Mouse (Mus musculus): ENCODE results near the gene Gm20547. TPM values are rescaled to one million over a fixed set of nuclear protein-coding genes. Genes with fewer than 3 reads are reported as not detected.

Gene Gm20547
- total RNA-seq, 1 experiment: 0.31 TPM

DNA sequence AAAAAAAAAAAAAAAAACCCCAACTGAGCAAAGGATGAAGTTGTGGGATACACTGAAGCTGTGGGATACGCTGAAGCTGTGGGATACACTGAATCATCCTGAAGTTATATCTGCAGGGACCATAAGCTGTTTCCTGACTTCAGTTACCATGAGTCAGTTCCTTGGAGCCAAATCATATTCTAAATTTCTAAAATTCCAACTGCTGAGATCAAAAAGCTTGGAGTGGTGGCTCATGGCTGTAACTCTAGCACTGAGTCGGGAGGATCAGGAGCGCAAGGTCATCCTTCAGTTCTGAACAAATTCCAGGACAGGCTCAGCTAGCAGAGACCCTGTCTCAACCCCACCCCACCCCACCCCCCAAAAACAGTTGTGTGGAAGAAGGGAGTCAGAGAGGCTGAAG is 3.8 kb upstream of the Gm20547 start:
- Histone ChIP-seq H3K9ac (ENCODE audit: insufficient read depth, low read depth, low read length, poor library complexity, severe bottlenecking) (no peak overlapping the region), H3K27ac (ENCODE audit: insufficient read depth, low read depth, low read length, poor library complexity, severe bottlenecking) (no peak overlapping the region), H3K36me3 (ENCODE audit: control insufficient read depth, insufficient read depth, low read length, poor library complexity, severe bottlenecking) (no peaks in the 10 kb centered on the region), H3K4me1 (ENCODE audit: control insufficient read depth in 2 of 2, insufficient read depth in 2 of 2, low read length in 2 of 2, poor library complexity in 1 of 2) (peaks cover 1 to 4% of the 10 kb centered on the region in 2 experiments; a peak in 2 of 4 replicates), H3K9me3 (ENCODE audit: control insufficient read depth, insufficient read depth, low read depth, low read length) (no peaks in the 10 kb centered on the region), H3K4me3 (ENCODE audit: insufficient read depth in 1 of 2, low read depth in 1 of 2, low read length in 2 of 2, poor library complexity in 1 of 2, severe bottlenecking in 1 of 2) (no peak overlapping the region)
- in situ Hi-C loops (cut with MboI; ENCODE audit: low sequenced_read_pairs in 2 of 2, unreplicated experiment in 2 of 2): no loop called here
- DNase-seq (ENCODE audit: low read depth, low spot score): no peak
- no peak for TF ChIP-seq MAFK (IDR thresholded peaks at IDR 0.05; ENCODE audit: insufficient read depth, low read depth, low read length)
- no peak for TF ChIP-seq ZC3H11A (IDR thresholded peaks at IDR 0.05; ENCODE audit: borderline replicate concordance, low read depth, low read length)
- no peak for TF ChIP-seq CHD2 (IDR thresholded peaks at IDR 0.05; ENCODE audit: low read depth, low read length)
- TF ChIP-seq HCFC1 (IDR thresholded peaks at IDR 0.05; ENCODE audit: borderline replicate concordance, insufficient read depth, low read length): no peak
- no peak for TF ChIP-seq ZNF384 (IDR thresholded peaks at IDR 0.05; ENCODE audit: low read depth, low read length)

DNA sequence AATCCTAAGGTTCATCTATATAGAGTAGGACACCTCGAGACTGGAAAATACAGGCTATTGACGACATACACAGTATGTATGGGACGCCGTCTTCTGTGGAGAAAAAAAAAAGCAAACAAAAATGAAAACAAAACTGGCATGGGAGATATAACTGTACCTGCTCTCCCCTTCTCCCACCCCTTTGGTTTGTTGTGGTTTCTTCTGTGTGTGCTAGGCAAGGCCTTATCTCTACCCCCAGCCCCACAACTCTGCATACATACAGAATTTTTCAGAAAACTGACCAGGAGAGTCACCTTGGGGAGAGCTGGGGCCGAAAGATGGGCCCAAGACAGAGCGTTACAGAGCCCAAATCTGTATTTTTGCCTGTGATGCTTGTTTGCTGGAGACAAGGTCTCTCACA is 2.9 kb upstream of the Gm20547 start:
- H3K9me3 ChIP-seq (ENCODE audit: control insufficient read depth, insufficient read depth, low read depth, low read length): no peaks in the 10 kb centered on the region
- no peak overlapping the region for H3K4me3 ChIP-seq (ENCODE audit: insufficient read depth in 1 of 2, low read depth in 1 of 2, low read length in 2 of 2, poor library complexity in 1 of 2, severe bottlenecking in 1 of 2)
- no peaks in the 10 kb centered on the region for H3K36me3 ChIP-seq (ENCODE audit: control insufficient read depth, insufficient read depth, low read length, poor library complexity, severe bottlenecking)
- peaks cover 0 to 1% of the 10 kb centered on the region in 2 experiments; a peak in 2 of 4 replicates for H3K4me1 ChIP-seq (ENCODE audit: control insufficient read depth in 2 of 2, insufficient read depth in 2 of 2, low read length in 2 of 2, poor library complexity in 1 of 2)
- H3K9ac ChIP-seq (ENCODE audit: insufficient read depth, low read depth, low read length, poor library complexity, severe bottlenecking): no peak overlapping the region
- no peak overlapping the region for H3K27ac ChIP-seq (ENCODE audit: insufficient read depth, low read depth, low read length, poor library complexity, severe bottlenecking)
- in situ Hi-C loops (cut with MboI; ENCODE audit: low sequenced_read_pairs in 2 of 2, unreplicated experiment in 2 of 2): no loop called here
- no peak for TF ChIP-seq HCFC1 (IDR thresholded peaks at IDR 0.05; ENCODE audit: borderline replicate concordance, insufficient read depth, low read length)
- no peak for TF ChIP-seq MAFK (IDR thresholded peaks at IDR 0.05; ENCODE audit: insufficient read depth, low read depth, low read length)
- TF ChIP-seq ZC3H11A (IDR thresholded peaks at IDR 0.05; ENCODE audit: borderline replicate concordance, low read depth, low read length): no peak
- TF ChIP-seq ZNF384 (IDR thresholded peaks at IDR 0.05; ENCODE audit: low read depth, low read length): no peak
- no peak for TF ChIP-seq CHD2 (IDR thresholded peaks at IDR 0.05; ENCODE audit: low read depth, low read length)
- DNase-seq (ENCODE audit: low read depth, low spot score): no peak

- H3K27ac ChIP-seq (ENCODE audit: insufficient read depth, low read depth, low read length, poor library complexity, severe bottlenecking): no peak overlapping the region
- no peak for TF ChIP-seq ZC3H11A (IDR thresholded peaks at IDR 0.05; ENCODE audit: borderline replicate concordance, low read depth, low read length)
- TF ChIP-seq MAFK (IDR thresholded peaks at IDR 0.05; ENCODE audit: insufficient read depth, low read depth, low read length): no peak
- TF ChIP-seq ZNF384 (IDR thresholded peaks at IDR 0.05; ENCODE audit: low read depth, low read length): no peak
- no peak for TF ChIP-seq CHD2 (IDR thresholded peaks at IDR 0.05; ENCODE audit: low read depth, low read length)
- TF ChIP-seq HCFC1 (IDR thresholded peaks at IDR 0.05; ENCODE audit: borderline replicate concordance, insufficient read depth, low read length): no peak
- H3K4me3 ChIP-seq (ENCODE audit: insufficient read depth in 1 of 2, low read depth in 1 of 2, low read length in 2 of 2, poor library complexity in 1 of 2, severe bottlenecking in 1 of 2): no peak overlapping the region
- H3K4me1 ChIP-seq (ENCODE audit: control insufficient read depth in 2 of 2, insufficient read depth in 2 of 2, low read length in 2 of 2, poor library complexity in 1 of 2): peaks cover 0 to 3% of the 10 kb centered on the region in 2 experiments; a peak in 2 of 4 replicates
- DNase-seq (ENCODE audit: low read depth, low spot score): no peak
- no peaks in the 10 kb centered on the region for H3K36me3 ChIP-seq (ENCODE audit: control insufficient read depth, insufficient read depth, low read length, poor library complexity, severe bottlenecking)
- in situ Hi-C loops (cut with MboI; ENCODE audit: low sequenced_read_pairs in 2 of 2, unreplicated experiment in 2 of 2): no loop called here
- H3K9ac ChIP-seq (ENCODE audit: insufficient read depth, low read depth, low read length, poor library complexity, severe bottlenecking): no peak overlapping the region
- no peaks in the 10 kb centered on the region for H3K9me3 ChIP-seq (ENCODE audit: control insufficient read depth, insufficient read depth, low read depth, low read length)
These were observed 1.5 kb upstream of the Gm20547 start for GRCm38 (mm10) chr17:34883332-34883731.

GRCm38 (mm10) chr17:34881166-34881565 is 676 bp downstream of the Gm20547 start:
- Histone ChIP-seq H3K9ac (ENCODE audit: insufficient read depth, low read depth, low read length, poor library complexity, severe bottlenecking) (no peak overlapping the region), H3K27ac (ENCODE audit: insufficient read depth, low read depth, low read length, poor library complexity, severe bottlenecking) (no peak overlapping the region), H3K9me3 (ENCODE audit: control insufficient read depth, insufficient read depth, low read depth, low read length) (no peaks in the 10 kb centered on the region), H3K4me3 (ENCODE audit: insufficient read depth in 1 of 2, low read depth in 1 of 2, low read length in 2 of 2, poor library complexity in 1 of 2, severe bottlenecking in 1 of 2) (no peak overlapping the region), H3K4me1 (ENCODE audit: control insufficient read depth in 2 of 2, insufficient read depth in 2 of 2, low read length in 2 of 2, poor library complexity in 1 of 2) (peaks cover 0 to 3% of the 10 kb centered on the region in 2 experiments; a peak in 2 of 4 replicates), H3K36me3 (ENCODE audit: control insufficient read depth, insufficient read depth, low read length, poor library complexity, severe bottlenecking) (no peaks in the 10 kb centered on the region)
- DNase-seq (ENCODE audit: low read depth, low spot score): no peak
- in situ Hi-C loops (cut with MboI; ENCODE audit: low sequenced_read_pairs in 2 of 2, unreplicated experiment in 2 of 2): no loop called here
- TF ChIP-seq ZC3H11A (IDR thresholded peaks at IDR 0.05; ENCODE audit: borderline replicate concordance, low read depth, low read length): no peak
- TF ChIP-seq ZNF384 (IDR thresholded peaks at IDR 0.05; ENCODE audit: low read depth, low read length): no peak
- TF ChIP-seq CHD2 (IDR thresholded peaks at IDR 0.05; ENCODE audit: low read depth, low read length): no peak
- no peak for TF ChIP-seq MAFK (IDR thresholded peaks at IDR 0.05; ENCODE audit: insufficient read depth, low read depth, low read length)
- TF ChIP-seq HCFC1 (IDR thresholded peaks at IDR 0.05; ENCODE audit: borderline replicate concordance, insufficient read depth, low read length): no peak
